Comparison of ENCODE assay signal across 8 mouse cellular contexts in genomic region chr10:57000892-57001722, GRCm38 (mm10).
DNase-seq lines count a peak whose midpoint lies in the region; ATAC-seq and TF ChIP-seq lines count a peak whose summit lies in the region.

No protein-coding gene starts in this region.

- H3K9me3 ChIP-seq in midbrain, embryonic 15.5 days: no peaks in the 10 kb centered on the region

- 21% methylated on average over 16 of the region's 16 CpGs for WGBS in heart, adult 2 months
- 21% methylated on average over 16 of the region's 16 CpGs for WGBS in midbrain, embryonic 15.5 days

- peak overlapping the region; percentile 61 for H3K27ac ChIP-seq in heart, adult 2 months
- no peak overlapping the region for H3K27ac ChIP-seq in midbrain, embryonic 15.5 days

- peak; percentile 97 for TF ChIP-seq CTCF in heart, adult 2 months (IDR thresholded peaks at IDR 0.05)

- H3K36me3 ChIP-seq in heart, adult 2 months (ENCODE audit: control insufficient read depth, insufficient read depth, low read length): no peaks in the 10 kb centered on the region; the same call in 1 of the 2 replicates
- H3K36me3 ChIP-seq in midbrain, embryonic 15.5 days (replicated peaks): no peaks in the 10 kb centered on the region
- H3K36me3 ChIP-seq in splenic B cell, adult 2 months (ENCODE audit: control insufficient read depth, insufficient read depth, low read length, poor library complexity, severe bottlenecking): no peaks in the 10 kb centered on the region

- peak; percentile 92 for ATAC-seq in midbrain, embryonic 15.5 days (replicated peaks)

- peak overlapping the region; percentile 13 for H3K4me3 ChIP-seq in heart, adult 2 months
- no peak overlapping the region for H3K4me3 ChIP-seq in midbrain, embryonic 15.5 days

- H3K79me2 ChIP-seq in heart, adult 2 months (replicated peaks; ENCODE audit: control insufficient read depth, insufficient read depth, low read length): no peaks in the 10 kb centered on the region; the same call in 1 of the 2 replicates

- H3K9ac ChIP-seq in heart, adult 2 months (ENCODE audit: low read depth, low read length): no peak overlapping the region; the same call in 1 of the 2 replicates
- no peak overlapping the region for H3K9ac ChIP-seq in midbrain, embryonic 15.5 days

- DNase-seq in urinary bladder, postnatal 25 days (ENCODE audit: low spot score): peak; percentile 21
- DNase-seq in urinary bladder, postnatal 4 days (ENCODE audit: low spot score in 2 of 2): no peak
- DNase-seq in embryo, embryonic 10.5 days (ENCODE audit: low spot score): peak; percentile 92
- DNase-seq in heart, adult 2 months: peak; percentile 19 to 32
- peak; percentile 24 for DNase-seq in kidney, adult 18-20 months
- DNase-seq in left cerebral cortex, postnatal 4 days: peak; percentile 25
- DNase-seq in splenic B cell, adult 2 months (ENCODE audit: low read depth, low spot score): peak; percentile 49

- H3K4me1 ChIP-seq in heart, adult 2 months (ENCODE audit: control insufficient read depth, insufficient read depth, low read length): no peaks in the 10 kb centered on the region
- H3K4me1 ChIP-seq in midbrain, embryonic 15.5 days: no peaks in the 10 kb centered on the region

- intact Hi-C loops in heart, adult 2 months (cut with DNase I): loop anchor here (1.0 to 10.0 kb wide), 5 partner anchors 159 to 632 kb away; no protein-coding TSS in a partner anchor
- intact Hi-C loops in left cerebral cortex, postnatal 4 days (cut with DNase I): loop anchor here (5.0 kb wide), 1 partner anchor 629 kb away; no protein-coding TSS in a partner anchor

- no peak for TF ChIP-seq POLR2A in heart, adult 2 months (IDR thresholded peaks at IDR 0.05; ENCODE audit: insufficient read depth, low read depth, low read length)

- TF ChIP-seq EP300 in heart, adult 2 months (IDR thresholded peaks at IDR 0.05; ENCODE audit: insufficient read depth, low read depth, low read length): peak; percentile 62; the same call in 1 of the 2 replicates

- peak overlapping the region; percentile 28 for H3K4me2 ChIP-seq in midbrain, embryonic 15.5 days

- no peaks in the 10 kb centered on the region for H3K27me3 ChIP-seq in heart, adult 2 months (ENCODE audit: control insufficient read depth, insufficient read depth, low read length)
- no peaks in the 10 kb centered on the region for H3K27me3 ChIP-seq in midbrain, embryonic 15.5 days (replicated peaks)
- no peaks in the 10 kb centered on the region; the same call in 1 of the 2 replicates for H3K27me3 ChIP-seq in splenic B cell, adult 2 months (ENCODE audit: control insufficient read depth, insufficient read depth, low read length, poor library complexity, severe bottlenecking)

Comparison
In these comparisons a context has a peak if more than half of its experiments do, and no peak if none do; other contexts are left out.
1. DNase-seq: peak in urinary bladder, postnatal 25 days (single experiment), embryo, embryonic 10.5 days (single experiment), heart, adult 2 months (2 of 2), kidney, adult 18-20 months (single experiment), left cerebral cortex, postnatal 4 days (single experiment) and splenic B cell, adult 2 months (single experiment); none in urinary bladder, postnatal 4 days (0 of 2).